Mouse (Mus musculus) urinary bladder, adult 2 months (tissue): ENCODE results near the gene Synrg. TPM values are rescaled to one million over a fixed set of nuclear protein-coding genes. Genes with fewer than 3 reads are reported as not detected.

Experiments
- DNase-seq: peaks from one replicate; pipeline ENCODE4 v3.0.0; 2022; ENCODE audit warnings: low spot score
- polyA plus RNA-seq: library from polyadenylated mRNA; depleted of rRNA; stranded (reverse); fragments of >200 nt; gene quantifications from 2 replicates; pipeline ENCODE4 v1.2.3, GENCODE M21; 2012

Gene Synrg
- polyA plus RNA-seq, 1 experiment = 17.5 TPM

GRCm38 (mm10) chr11:83981338-83981737 lies 17.1 kb downstream of the Synrg start:
- no peak for DNase-seq

- DNase-seq = no peak
These were observed 27.5 kb downstream of the Synrg start for GRCm38 (mm10) chr11:83991701-83992100.

- no peak for DNase-seq
These were observed 29.2 kb downstream of the Synrg start for GRCm38 (mm10) chr11:83993428-83993827.

GRCm38 (mm10) chr11:83994481-83994880 lies 30.3 kb downstream of the Synrg start:
- no peak for DNase-seq

GRCm38 (mm10) chr11:83995535-83995950 lies 31.3 kb downstream of the Synrg start:
- DNase-seq = no peak

- DNase-seq = no peak
These were observed 33.1 kb downstream of the Synrg start for GRCm38 (mm10) chr11:83997171-83997868.

GRCm38 (mm10) chr11:83998993-83999392 lies 34.8 kb downstream of the Synrg start:
- DNase-seq = no peak

- DNase-seq = no peak
These were observed 35.2 kb downstream of the Synrg start for GRCm38 (mm10) chr11:83999411-83999915.

GRCm38 (mm10) chr11:84001257-84001656 lies 37.0 kb downstream of the Synrg start:
- DNase-seq = no peak

GRCm38 (mm10) chr11:84003986-84004385 lies 39.8 kb downstream of the Synrg start:
- no peak for DNase-seq

GRCm38 (mm10) chr11:84009001-84009400 lies 44.8 kb downstream of the Synrg start:
- DNase-seq = no peak

- no peak for DNase-seq
These were observed 46.2 kb downstream of the Synrg start for GRCm38 (mm10) chr11:84010411-84010810.

GRCm38 (mm10) chr11:84011050-84011449 lies 46.8 kb downstream of the Synrg start:
- DNase-seq = no peak

- no peak for DNase-seq
These were observed 47.3 kb downstream of the Synrg start for GRCm38 (mm10) chr11:84011576-84011975.

GRCm38 (mm10) chr11:84013105-84013504 lies 48.9 kb downstream of the Synrg start:
- DNase-seq = no peak

- DNase-seq = no peak
These were observed 52.0 kb downstream of the Synrg start for GRCm38 (mm10) chr11:84016147-84016809.

- DNase-seq = no peak
These were observed 52.7 kb downstream of the Synrg start for GRCm38 (mm10) chr11:84016810-84017508.

GRCm38 (mm10) chr11:84027231-84027630 lies 63.0 kb downstream of the Synrg start:
- no peak for DNase-seq

- DNase-seq = no peak
These were observed 64.2 kb downstream of the Synrg start for GRCm38 (mm10) chr11:84028271-84029028.

GRCm38 (mm10) chr11:84031971-84032370 lies 67.7 kb downstream of the Synrg start:
- DNase-seq = no peak

- DNase-seq = no peak
These were observed 68.3 kb downstream of the Synrg start for GRCm38 (mm10) chr11:84032559-84032958.

GRCm38 (mm10) chr11:84033671-84034070 lies 69.4 kb downstream of the Synrg start:
- DNase-seq = no peak
